Comparison of ENCODE assay signal across 22 mouse cellular contexts in genomic region chr6:114336944-114337215, GRCm38 (mm10). TPM values are rescaled to one million over a fixed set of nuclear protein-coding genes. Genes with fewer than 3 reads are reported as not detected.
DNase-seq lines count a peak whose midpoint lies in the region; ATAC-seq lines count a peak whose summit lies in the region.
"Had no signal": no experiment of that assay in that cellular context is flagged by ENCODE, and none has a peak within 500 bp of the region (broad histone marks: within the 10 kb centered on the region; RNA-seq: fewer than 3 reads in every experiment).

No protein-coding gene starts in this region.

- no peak for DNase-seq in forebrain, embryonic 14.5 days (ENCODE audit: low spot score)
- DNase-seq in forebrain, embryonic 11.5 days (ENCODE audit: low spot score) = no peak
- no peak for DNase-seq in kidney, adult 8-10 months
- no peak for DNase-seq in neural tube, embryonic 10.5 days (ENCODE audit: extremely low spot score, low spot score)
- DNase-seq in thymus, postnatal 36 days = no peak
- DNase-seq in gastrocnemius, postnatal 14 days = no peak
- DNase-seq: adrenal gland, postnatal 10 days; gastrocnemius, postnatal 25 days; kidney, adult 11 months; liver, embryonic 13.5 days; lung, embryonic 14.5 days; spleen, adult 18-20 months; thymus, postnatal 4 days had no signal

- H3K9ac ChIP-seq in forebrain, embryonic 14.5 days (ENCODE audit: low read length) = no peak overlapping the region
- H3K9ac ChIP-seq in forebrain, embryonic 11.5 days (ENCODE audit: low read length) = no peak overlapping the region
- no peak overlapping the region for H3K9ac ChIP-seq in kidney, embryonic 15.5 days
- H3K9ac ChIP-seq in neural tube, embryonic 12.5 days = no peak overlapping the region
- H3K9ac ChIP-seq: embryonic facial prominence, embryonic 12.5 days; limb, embryonic 13.5 days; liver, embryonic 13.5 days; lung, embryonic 14.5 days had no signal

- ATAC-seq in forebrain, embryonic 14.5 days = peak; percentile 40; the same call in 1 of the 2 replicates
- ATAC-seq in forebrain, embryonic 11.5 days (replicated peaks; ENCODE audit: low FRiP score) = no peak
- no peak for ATAC-seq in kidney, embryonic 15.5 days (replicated peaks; ENCODE audit: low FRiP score)
- ATAC-seq in neural tube, embryonic 12.5 days (ENCODE audit: low FRiP score, low read depth) = 0 out of 2 replicates have a peak, but pooled peaks have one; percentile 17
- ATAC-seq: activated CD4-positive, CD25-positive, alpha-beta regulatory T cell, adult 4 months; CD4-positive, CD25-positive, alpha-beta regulatory T cell, adult 4 months; midbrain, embryonic 16.5 days had no signal

- intact Hi-C loops in gastrocnemius, postnatal 14 days (cut with DNase I; ENCODE audit: low total_unique reads) = no loop called here

- WGBS in forebrain, embryonic 14.5 days = 63% methylated on average over 1 of the region's 1 CpGs
- WGBS in forebrain, embryonic 11.5 days = 72% methylated on average over 1 of the region's 1 CpGs
- 14% methylated on average over 1 of the region's 1 CpGs for WGBS in kidney, embryonic 15.5 days
- WGBS in neural tube, embryonic 12.5 days = 63% methylated on average over 1 of the region's 1 CpGs

- no peak overlapping the region for H3K27ac ChIP-seq in forebrain, embryonic 14.5 days (ENCODE audit: low read depth, low read length)
- no peak overlapping the region for H3K27ac ChIP-seq in forebrain, embryonic 11.5 days (ENCODE audit: low read depth, low read length)
- 0 out of 2 replicates have a peak overlapping the region, but pooled peaks have one; percentile 18 for H3K27ac ChIP-seq in kidney, embryonic 15.5 days
- no peak overlapping the region for H3K27ac ChIP-seq in neural tube, embryonic 12.5 days
- H3K27ac ChIP-seq: embryonic facial prominence, embryonic 12.5 days; left cerebral cortex, adult 2 months; limb, embryonic 13.5 days; liver, embryonic 13.5 days had no signal

- no peaks in the 10 kb centered on the region for H3K27me3 ChIP-seq in forebrain, embryonic 14.5 days (replicated peaks; ENCODE audit: control insufficient read depth, insufficient read depth, low read length)
- H3K27me3 ChIP-seq in forebrain, embryonic 11.5 days (ENCODE audit: control insufficient read depth, insufficient read depth, low read length) = no peaks in the 10 kb centered on the region
- H3K27me3 ChIP-seq in kidney, embryonic 15.5 days = peaks cover 5% of the 10 kb centered on the region; the same call in 1 of the 2 replicates
- H3K27me3 ChIP-seq in neural tube, embryonic 12.5 days (replicated peaks) = 0 out of 2 replicates have a peak, but pooled peaks cover 3% of the 10 kb centered on the region
- H3K27me3 ChIP-seq: embryonic facial prominence, embryonic 12.5 days; liver, embryonic 13.5 days had no signal

- H3K4me2 ChIP-seq in forebrain, embryonic 14.5 days (ENCODE audit: low read length) = no peak overlapping the region
- H3K4me2 ChIP-seq in forebrain, embryonic 11.5 days (ENCODE audit: low read depth, low read length, severe bottlenecking) = no peak overlapping the region
- H3K4me2 ChIP-seq in kidney, embryonic 15.5 days = no peak overlapping the region
- no peak overlapping the region for H3K4me2 ChIP-seq in neural tube, embryonic 12.5 days (replicated peaks)
- H3K4me2 ChIP-seq: embryonic facial prominence, embryonic 12.5 days; liver, embryonic 13.5 days; lung, embryonic 14.5 days had no signal

- H3K9me3 ChIP-seq in forebrain, embryonic 14.5 days (replicated peaks; ENCODE audit: control insufficient read depth, low read length) = no peaks in the 10 kb centered on the region
- H3K9me3 ChIP-seq in forebrain, embryonic 11.5 days (ENCODE audit: control insufficient read depth, low read length) = no peaks in the 10 kb centered on the region
- no peaks in the 10 kb centered on the region for H3K9me3 ChIP-seq in kidney, embryonic 15.5 days (replicated peaks)
- H3K9me3 ChIP-seq in neural tube, embryonic 12.5 days = no peaks in the 10 kb centered on the region
- H3K9me3 ChIP-seq: embryonic facial prominence, embryonic 12.5 days; limb, embryonic 13.5 days; liver, embryonic 13.5 days had no signal

- no peaks in the 10 kb centered on the region for H3K4me1 ChIP-seq in forebrain, embryonic 14.5 days (ENCODE audit: control insufficient read depth, insufficient read depth, low read length)
- H3K4me1 ChIP-seq in forebrain, embryonic 11.5 days (replicated peaks; ENCODE audit: control insufficient read depth, insufficient read depth, low read length) = no peaks in the 10 kb centered on the region
- H3K4me1 ChIP-seq in kidney, embryonic 15.5 days = peaks cover 18% of the 10 kb centered on the region
- H3K4me1 ChIP-seq in neural tube, embryonic 12.5 days = peaks cover 11% of the 10 kb centered on the region
- H3K4me1 ChIP-seq: liver, embryonic 13.5 days had no signal

- no peak overlapping the region for H3K4me3 ChIP-seq in forebrain, embryonic 14.5 days (ENCODE audit: low read depth, low read length)
- no peak overlapping the region for H3K4me3 ChIP-seq in forebrain, embryonic 11.5 days (ENCODE audit: low read depth, low read length)
- no peak overlapping the region for H3K4me3 ChIP-seq in kidney, embryonic 15.5 days (replicated peaks)
- no peak overlapping the region for H3K4me3 ChIP-seq in neural tube, embryonic 12.5 days
- H3K4me3 ChIP-seq: embryonic facial prominence, embryonic 12.5 days; erythroblast, embryonic 14.5 days; left cerebral cortex, adult 2 months; limb, embryonic 13.5 days; liver, embryonic 13.5 days had no signal

- no peaks in the 10 kb centered on the region for H3K36me3 ChIP-seq in forebrain, embryonic 14.5 days (ENCODE audit: control insufficient read depth, insufficient read depth, low read length)
- H3K36me3 ChIP-seq in forebrain, embryonic 11.5 days (ENCODE audit: control insufficient read depth, insufficient read depth, low read length) = no peaks in the 10 kb centered on the region
- H3K36me3 ChIP-seq in kidney, embryonic 15.5 days = no peaks in the 10 kb centered on the region
- H3K36me3 ChIP-seq in neural tube, embryonic 12.5 days = no peaks in the 10 kb centered on the region
- H3K36me3 ChIP-seq: embryonic facial prominence, embryonic 12.5 days; limb, embryonic 13.5 days; liver, embryonic 13.5 days had no signal

RNA-seq across cellular contexts. Expression of gene Slc6a1, which starts 54.4 kb away (rescaled TPM):
- polyA plus RNA-seq in forebrain, embryonic 14.5 days (2014; fragmentation: Nextera tagmentation; extraction: Ambion mirVana) = 74.0 and 95.1 TPM in 2 replicates
- 22.0 and 26.1 TPM in 2 replicates for polyA plus RNA-seq in forebrain, embryonic 11.5 days (2014; fragmentation: Nextera tagmentation; extraction: Ambion mirVana)
- 0.09 and 0.14 TPM in 2 replicates for polyA plus RNA-seq in kidney, embryonic 15.5 days (2015; fragmentation: Nextera tagmentation; extraction: Ambion mirVana)
- polyA plus RNA-seq in neural tube, embryonic 12.5 days (2016; fragmentation: Nextera tagmentation; extraction: Ambion mirVana) = 32.4 and 35.4 TPM in 2 replicates
- total RNA-seq in gastrocnemius, postnatal 14 days (2021) = under 1 TPM; 0.20 to 0.86 TPM
- polyA plus RNA-seq: erythroblast, embryonic 14.5 days; lung, embryonic 14.5 days had no signal

Comparison
In these comparisons a context has a peak if more than half of its experiments do, and no peak if none do; other contexts are left out.
1. ATAC-seq: peak in forebrain, embryonic 14.5 days (single experiment) and neural tube, embryonic 12.5 days (single experiment); none in forebrain, embryonic 11.5 days (single experiment) and kidney, embryonic 15.5 days (single experiment).
2. RNA of gene Slc6a1, which starts 54.4 kb away (polyA plus RNA-seq): 74.0 to 95.1 TPM in forebrain, embryonic 14.5 days, 32.4 to 35.4 TPM in neural tube, embryonic 12.5 days and 22.0 to 26.1 TPM in forebrain, embryonic 11.5 days; 0.09 to 0.14 TPM in kidney, embryonic 15.5 days; every median in the first group is over 10 times any median in the second.